Mouse (Mus musculus) CD4-positive naive resting alpha-beta T cell, adult 76 days (primary cell): ENCODE measurements around the gene Ptpn23. TPM values are rescaled to one million over a fixed set of nuclear protein-coding genes. Genes with fewer than 3 reads are reported as not detected.

Experiments
- total RNA-seq: library from RNA; stranded (reverse); gene quantifications from one replicate; pipeline ENCODE4 v1.2.4, GENCODE M21; 2023

The Ptpn23 gene
- 85.1 TPM for total RNA-seq

GRCm38 (mm10) chr9:110408099-110408773, at the start of gene Ptpn23:
Gene Ptpn23, minus strand, starts transcription at chr9:110408213.

DNA sequence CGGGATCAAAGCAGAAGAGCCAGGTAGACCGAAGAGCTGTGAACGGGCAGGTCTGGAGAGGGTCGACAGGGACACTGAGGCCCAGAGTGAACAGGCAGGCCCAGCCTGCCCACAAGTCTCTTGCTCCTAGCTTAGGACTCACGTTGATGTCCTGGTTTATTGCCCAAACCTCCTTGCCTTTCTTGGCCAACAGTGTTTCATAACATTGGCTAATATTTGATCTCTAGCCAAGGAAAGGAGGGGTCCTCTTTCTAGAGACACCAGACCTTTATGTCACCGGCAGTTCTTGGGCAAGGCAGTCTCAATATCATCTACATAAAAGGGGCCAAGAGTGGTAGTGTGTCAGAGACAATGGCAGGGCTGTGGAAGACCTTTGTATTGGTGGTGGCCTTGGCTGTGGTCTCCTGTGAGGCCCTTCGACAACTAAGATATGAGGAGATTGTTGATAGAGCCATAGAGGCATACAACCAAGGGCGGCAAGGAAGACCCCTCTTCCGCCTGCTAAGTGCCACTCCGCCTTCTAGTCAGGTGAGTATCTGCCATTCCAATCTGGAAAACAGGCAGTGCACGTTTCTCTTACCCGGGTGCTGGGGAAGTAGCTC, 11.6 kb upstream of the Ptpn23 start, which contains the start of gene Ngp:
Gene Ngp, plus strand, starts transcription at position 237 of the 602 bp plus-strand sequence.

Other genes with a start within 250 kb of the Ptpn23 start
- 2.8 TPM for gene Cspg5, start 164.4 kb downstream of the Ptpn23 start, total RNA-seq
- gene Elp6, start 103.0 kb downstream of the Ptpn23 start, total RNA-seq = 11.8 TPM
- 71.0 TPM for gene Scap, start 74.9 kb downstream of the Ptpn23 start, total RNA-seq
- 7.4 TPM for gene Ngp, start 11.5 kb upstream of the Ptpn23 start, total RNA-seq
- gene Klhl18, start 68.5 kb upstream of the Ptpn23 start, total RNA-seq = 38.0 TPM
- gene Kif9, start 68.7 kb upstream of the Ptpn23 start, total RNA-seq = 0.64 TPM
- gene Setd2, start 124.4 kb upstream of the Ptpn23 start, total RNA-seq = 154 TPM
- 4.3 TPM for gene Nradd, start 216.2 kb upstream of the Ptpn23 start, total RNA-seq
- gene Nbeal2, start 245.9 kb upstream of the Ptpn23 start, total RNA-seq = 66.0 TPM
- gene Ccdc12, start 248.3 kb upstream of the Ptpn23 start, total RNA-seq = 81.8 TPM